Mouse (Mus musculus): ENCODE results near the gene Scube2.

DNA sequence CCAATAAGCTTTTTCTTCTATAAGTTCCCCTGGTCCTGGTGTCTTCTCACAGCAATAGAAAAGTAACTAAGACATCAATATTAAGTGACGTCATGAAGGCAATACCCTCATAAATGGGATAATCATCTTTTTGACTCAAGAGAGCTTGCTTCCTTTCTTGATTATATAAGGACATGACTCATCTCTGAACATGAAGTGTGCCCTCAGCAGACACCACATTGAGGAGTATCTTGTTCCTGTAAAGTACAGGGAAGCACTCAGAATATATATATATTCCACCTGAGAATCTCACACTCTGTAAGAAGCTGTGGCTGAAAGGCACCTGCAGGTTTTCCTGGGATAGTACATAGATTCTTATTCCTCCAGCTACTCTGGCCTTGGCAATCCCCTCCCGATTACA lies 17.1 kb upstream of the Scube2 start:
- no peak for TF ChIP-seq CTCF (IDR thresholded peaks at IDR 0.05)
- TF ChIP-seq POLR2A (IDR thresholded peaks at IDR 0.05; ENCODE audit: insufficient read depth, low read depth, low read length) = no peak
- TF ChIP-seq EP300 (IDR thresholded peaks at IDR 0.05; ENCODE audit: insufficient read depth, low read depth, low read length) = no peak

Data from heart, adult 2 months (tissue).